Mouse (Mus musculus): ENCODE results near the gene Gdf7. TPM values are rescaled to one million over a fixed set of nuclear protein-coding genes. Genes with fewer than 3 reads are reported as not detected.

Gene Gdf7
- polyA plus RNA-seq, 1 experiment: not detected

DNA sequence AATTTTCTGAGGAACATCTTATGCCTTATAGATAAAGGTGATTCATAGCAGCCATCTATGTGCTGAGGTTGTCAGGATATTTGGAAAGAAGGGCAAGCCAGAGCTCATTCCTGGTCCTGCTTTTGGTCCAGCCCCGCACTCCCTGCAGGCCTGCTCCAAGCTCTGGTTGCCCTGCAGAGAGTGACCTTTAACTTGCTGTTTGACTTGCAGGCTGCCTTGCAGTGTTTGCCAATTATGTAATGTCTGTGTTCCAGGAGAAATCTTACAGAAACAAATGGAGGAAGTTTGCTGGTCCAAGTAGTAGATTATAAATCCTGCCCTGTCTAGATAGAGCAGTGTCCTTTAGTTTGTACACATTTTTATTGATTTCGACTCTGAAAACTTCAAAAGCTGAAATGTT is 30.3 kb downstream of the Gdf7 start:
- peaks cover 5% of the 10 kb centered on the region for H3K36me3 ChIP-seq (ENCODE audit: control insufficient read depth)
- no peaks in the 10 kb centered on the region for H3K27me3 ChIP-seq (ENCODE audit: control insufficient read depth)
- no peak for TF ChIP-seq GATA1 (IDR thresholded peaks at IDR 0.05; ENCODE audit: low read length)
- no peak for TF ChIP-seq TAL1 (IDR thresholded peaks at IDR 0.05; ENCODE audit: low read length)
- no peak overlapping the region for H3K4me3 ChIP-seq (replicated peaks)
- H3K9me3 ChIP-seq (ENCODE audit: control insufficient read depth, low read length): no peaks in the 10 kb centered on the region
- peaks cover 6% of the 10 kb centered on the region for H3K4me1 ChIP-seq (ENCODE audit: control insufficient read depth)

GRCm38 (mm10) chr12:8269627-8270026 is 32.1 kb downstream of the Gdf7 start:
- no peak overlapping the region for H3K4me3 ChIP-seq (replicated peaks)
- peaks cover 6% of the 10 kb centered on the region for H3K4me1 ChIP-seq (ENCODE audit: control insufficient read depth)
- TF ChIP-seq TAL1 (IDR thresholded peaks at IDR 0.05; ENCODE audit: low read length): no peak
- no peak for TF ChIP-seq GATA1 (IDR thresholded peaks at IDR 0.05; ENCODE audit: low read length)
- no peaks in the 10 kb centered on the region for H3K27me3 ChIP-seq (ENCODE audit: control insufficient read depth)
- peaks cover 5% of the 10 kb centered on the region for H3K36me3 ChIP-seq (ENCODE audit: control insufficient read depth)
- no peaks in the 10 kb centered on the region for H3K9me3 ChIP-seq (ENCODE audit: control insufficient read depth, low read length)

DNA sequence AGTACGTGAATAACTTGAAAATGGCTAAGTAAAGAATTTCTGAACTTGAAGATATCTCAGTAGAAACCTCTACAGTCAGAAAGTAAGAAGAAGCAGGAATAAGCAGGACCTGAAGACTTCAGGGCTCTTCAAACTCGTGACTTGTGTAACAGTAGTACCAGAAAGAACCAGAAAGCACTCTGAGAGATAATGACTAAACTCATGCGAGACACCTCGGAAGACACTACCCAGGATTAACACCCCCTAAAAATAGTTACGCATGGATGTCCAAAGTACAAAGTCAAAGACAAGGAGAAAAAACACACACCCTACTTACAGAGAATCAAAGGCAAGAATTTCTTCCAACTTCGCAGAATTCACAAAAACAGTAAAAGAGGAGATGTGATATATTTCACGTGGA is 35.4 kb downstream of the Gdf7 start:
- Histone ChIP-seq H3K4me1 (ENCODE audit: control insufficient read depth) (no peaks in the 10 kb centered on the region), H3K36me3 (ENCODE audit: control insufficient read depth) (peaks cover 5% of the 10 kb centered on the region), H3K9me3 (ENCODE audit: control insufficient read depth, low read length) (no peaks in the 10 kb centered on the region), H3K27me3 (ENCODE audit: control insufficient read depth) (no peaks in the 10 kb centered on the region), H3K4me3 (replicated peaks) (no peak overlapping the region)
- TF ChIP-seq TAL1 (IDR thresholded peaks at IDR 0.05; ENCODE audit: low read length): no peak
- TF ChIP-seq GATA1 (IDR thresholded peaks at IDR 0.05; ENCODE audit: low read length): no peak

DNA sequence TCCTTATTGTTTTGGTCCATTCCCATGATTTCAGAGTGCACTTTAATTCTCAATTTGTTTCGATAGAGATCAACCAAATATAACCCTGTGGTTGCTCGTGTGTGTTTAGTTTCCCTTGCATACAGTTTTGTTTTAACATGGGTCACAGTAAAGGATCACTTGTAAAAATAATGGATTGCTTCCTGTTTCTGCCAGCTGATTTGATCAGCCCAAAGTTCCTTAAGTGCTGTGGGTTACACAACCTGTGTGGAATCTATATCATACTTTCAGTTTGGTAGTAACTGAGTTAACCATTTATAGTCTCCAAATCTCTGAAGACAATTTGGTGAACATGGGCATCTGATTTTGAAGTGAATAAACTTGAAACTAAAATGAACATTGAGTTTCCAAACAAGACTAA is 41.5 kb downstream of the Gdf7 start:
- Histone ChIP-seq H3K9me3 (ENCODE audit: control insufficient read depth, low read length) (no peaks in the 10 kb centered on the region), H3K4me1 (ENCODE audit: control insufficient read depth) (no peaks in the 10 kb centered on the region), H3K36me3 (ENCODE audit: control insufficient read depth) (peaks cover 3% of the 10 kb centered on the region), H3K27me3 (ENCODE audit: control insufficient read depth) (no peaks in the 10 kb centered on the region), H3K4me3 (replicated peaks) (no peak overlapping the region)
- TF ChIP-seq TAL1 (IDR thresholded peaks at IDR 0.05; ENCODE audit: low read length): no peak
- no peak for TF ChIP-seq GATA1 (IDR thresholded peaks at IDR 0.05; ENCODE audit: low read length)

Other genes starting within 250 kb of the Gdf7 start
- 0.19 and 0.23 TPM in 2 replicates for gene Ldah, start 93.8 kb downstream of the Gdf7 start, polyA plus RNA-seq (2012)
- gene Hs1bp3, start 11.5 kb upstream of the Gdf7 start, polyA plus RNA-seq (2012): 0.15 TPM in 1 of 2 replicates, not detected in the other
- gene Rhob, start 198.1 kb upstream of the Gdf7 start, polyA plus RNA-seq (2012): 0.83 and 1.1 TPM in 2 replicates